Mouse (Mus musculus): ENCODE measurements around the gene 6430571L13Rik. TPM values are rescaled to one million over a fixed set of nuclear protein-coding genes. Genes with fewer than 3 reads are reported as not detected.

The 6430571L13Rik gene
- polyA plus RNA-seq, 1 experiment from 2014 or later = 0.14 TPM

- WGBS = 74% methylated on average over 1 of the region's 1 CpGs
- no peak for ATAC-seq
These were observed 27.9 kb downstream of the 6430571L13Rik start for GRCm38 (mm10) chr9:107368302-107368701.

GRCm38 (mm10) chr9:107369270-107370105, 29.1 kb downstream of the 6430571L13Rik start:
- Histone ChIP-seq H3K4me2 (replicated peaks; ENCODE audit: low read depth) (no peak overlapping the region), H3K9ac (ENCODE audit: low read depth, low read length) (no peak overlapping the region), H3K9me3 (ENCODE audit: control insufficient read depth) (no peaks in the 10 kb centered on the region), H3K4me3 (ENCODE audit: low read depth, low read length) (no peak overlapping the region), H3K4me1 (replicated peaks; ENCODE audit: control insufficient read depth, insufficient read depth, low read length) (no peaks in the 10 kb centered on the region), H3K36me3 (ENCODE audit: control insufficient read depth, insufficient read depth) (no peaks in the 10 kb centered on the region), H3K27me3 (replicated peaks; ENCODE audit: control insufficient read depth, insufficient read depth, low read length) (0 out of 2 replicates have a peak, but pooled peaks cover 7% of the 10 kb centered on the region), H3K27ac (ENCODE audit: low read depth, low read length) (no peak overlapping the region)
- no peak for ATAC-seq
- no peak for TF ChIP-seq CTCF (IDR thresholded peaks at IDR 0.05; ENCODE audit: low read depth)
- 39% methylated on average over 10 of the region's 10 CpGs for WGBS

More at GRCm38 (mm10) chr9:107368302-107368701, 27.9 kb downstream of the 6430571L13Rik start:
- H3K9me3 ChIP-seq (ENCODE audit: control insufficient read depth) = no peaks in the 10 kb centered on the region
- TF ChIP-seq CTCF (IDR thresholded peaks at IDR 0.05; ENCODE audit: low read depth) = no peak
- no peak overlapping the region for H3K27ac ChIP-seq (ENCODE audit: low read depth, low read length)
- H3K4me1 ChIP-seq (replicated peaks; ENCODE audit: control insufficient read depth, insufficient read depth, low read length) = no peaks in the 10 kb centered on the region
- H3K9ac ChIP-seq (ENCODE audit: low read depth, low read length) = no peak overlapping the region
- no peaks in the 10 kb centered on the region for H3K36me3 ChIP-seq (ENCODE audit: control insufficient read depth, insufficient read depth)
- H3K4me3 ChIP-seq (ENCODE audit: low read depth, low read length) = no peak overlapping the region
- H3K27me3 ChIP-seq (replicated peaks; ENCODE audit: control insufficient read depth, insufficient read depth, low read length) = no peaks in the 10 kb centered on the region
- H3K4me2 ChIP-seq (replicated peaks; ENCODE audit: low read depth) = no peak overlapping the region

DNA sequence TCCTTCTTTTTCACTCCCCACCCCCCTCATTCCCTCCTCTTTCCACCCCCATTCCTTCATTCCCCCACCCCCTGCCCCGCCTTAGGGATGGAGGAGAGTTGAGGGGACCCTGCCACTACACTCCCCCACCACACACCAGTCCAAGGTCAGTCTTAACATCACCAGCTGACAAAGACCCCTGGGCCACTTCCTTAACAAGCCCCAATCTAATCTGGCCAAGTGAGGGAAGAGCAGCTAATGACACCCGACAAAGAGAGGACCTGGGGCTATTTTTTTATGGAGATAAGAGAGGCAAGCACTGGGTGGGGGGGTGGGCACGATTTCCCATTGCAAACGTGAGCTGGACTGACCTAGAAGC, 29.7 kb downstream of the 6430571L13Rik start:
- no peaks in the 10 kb centered on the region for H3K36me3 ChIP-seq (ENCODE audit: control insufficient read depth, insufficient read depth)
- no peak for ATAC-seq
- H3K4me2 ChIP-seq (replicated peaks; ENCODE audit: low read depth) = no peak overlapping the region
- no peaks in the 10 kb centered on the region for H3K9me3 ChIP-seq (ENCODE audit: control insufficient read depth)
- WGBS = 11% methylated on average over 4 of the region's 4 CpGs
- no peaks in the 10 kb centered on the region for H3K4me1 ChIP-seq (replicated peaks; ENCODE audit: control insufficient read depth, insufficient read depth, low read length)
- H3K27ac ChIP-seq (ENCODE audit: low read depth, low read length) = no peak overlapping the region
- no peak for TF ChIP-seq CTCF (IDR thresholded peaks at IDR 0.05; ENCODE audit: low read depth)
- H3K27me3 ChIP-seq (replicated peaks; ENCODE audit: control insufficient read depth, insufficient read depth, low read length) = 0 out of 2 replicates have a peak, but pooled peaks cover 9% of the 10 kb centered on the region
- no peak overlapping the region for H3K9ac ChIP-seq (ENCODE audit: low read depth, low read length)
- H3K4me3 ChIP-seq (ENCODE audit: low read depth, low read length) = no peak overlapping the region

GRCm38 (mm10) chr9:107372441-107372840, 32.0 kb downstream of the 6430571L13Rik start:
- WGBS = 72% methylated on average over 4 of the region's 4 CpGs
- Histone ChIP-seq H3K4me3 (ENCODE audit: low read depth, low read length) (no peak overlapping the region), H3K36me3 (ENCODE audit: control insufficient read depth, insufficient read depth) (no peaks in the 10 kb centered on the region), H3K27me3 (replicated peaks; ENCODE audit: control insufficient read depth, insufficient read depth, low read length) (peaks cover 16% of the 10 kb centered on the region; the same call in 1 of the 2 replicates), H3K9ac (ENCODE audit: low read depth, low read length) (no peak overlapping the region), H3K27ac (ENCODE audit: low read depth, low read length) (no peak overlapping the region), H3K4me1 (replicated peaks; ENCODE audit: control insufficient read depth, insufficient read depth, low read length) (no peaks in the 10 kb centered on the region), H3K4me2 (replicated peaks; ENCODE audit: low read depth) (no peak overlapping the region), H3K9me3 (ENCODE audit: control insufficient read depth) (no peaks in the 10 kb centered on the region)
- ATAC-seq = no peak
- no peak for TF ChIP-seq CTCF (IDR thresholded peaks at IDR 0.05; ENCODE audit: low read depth)

- peaks cover 37% of the 10 kb centered on the region for H3K27me3 ChIP-seq (replicated peaks; ENCODE audit: control insufficient read depth, insufficient read depth, low read length)
- H3K4me1 ChIP-seq (replicated peaks; ENCODE audit: control insufficient read depth, insufficient read depth, low read length) = no peaks in the 10 kb centered on the region
- no peaks in the 10 kb centered on the region for H3K9me3 ChIP-seq (ENCODE audit: control insufficient read depth)
- no peak overlapping the region for H3K4me3 ChIP-seq (ENCODE audit: low read depth, low read length)
- H3K36me3 ChIP-seq (ENCODE audit: control insufficient read depth, insufficient read depth) = no peaks in the 10 kb centered on the region
- 7% methylated on average over 8 of the region's 8 CpGs for WGBS
- H3K4me2 ChIP-seq (replicated peaks; ENCODE audit: low read depth) = no peak overlapping the region
- H3K9ac ChIP-seq (ENCODE audit: low read depth, low read length) = no peak overlapping the region
- TF ChIP-seq CTCF (IDR thresholded peaks at IDR 0.05; ENCODE audit: low read depth) = peak; percentile 61
- H3K27ac ChIP-seq (ENCODE audit: low read depth, low read length) = no peak overlapping the region
- ATAC-seq = no peak
These were observed 34.2 kb downstream of the 6430571L13Rik start for GRCm38 (mm10) chr9:107374623-107375022.

GRCm38 (mm10) chr9:107375451-107375850, 35.0 kb downstream of the 6430571L13Rik start:
- H3K9ac ChIP-seq (ENCODE audit: low read depth, low read length) = no peak overlapping the region
- H3K27ac ChIP-seq (ENCODE audit: low read depth, low read length) = no peak overlapping the region
- no peak for ATAC-seq
- H3K4me2 ChIP-seq (replicated peaks; ENCODE audit: low read depth) = no peak overlapping the region
- H3K4me1 ChIP-seq (replicated peaks; ENCODE audit: control insufficient read depth, insufficient read depth, low read length) = no peaks in the 10 kb centered on the region
- no peak overlapping the region for H3K4me3 ChIP-seq (ENCODE audit: low read depth, low read length)
- H3K27me3 ChIP-seq (replicated peaks; ENCODE audit: control insufficient read depth, insufficient read depth, low read length) = peaks cover 38% of the 10 kb centered on the region
- H3K9me3 ChIP-seq (ENCODE audit: control insufficient read depth) = no peaks in the 10 kb centered on the region
- TF ChIP-seq CTCF (IDR thresholded peaks at IDR 0.05; ENCODE audit: low read depth) = no peak
- no peaks in the 10 kb centered on the region for H3K36me3 ChIP-seq (ENCODE audit: control insufficient read depth, insufficient read depth)
- WGBS = 21% methylated on average over 5 of the region's 5 CpGs

Data from intestine, postnatal 0 days (tissue).